Mouse (Mus musculus) olfactory bulb, adult 2 months (tissue): ENCODE measurements around the gene Tll2. TPM values are rescaled to one million over a fixed set of nuclear protein-coding genes. Genes with fewer than 3 reads are reported as not detected.

ENCODE experiments used
- H3K27ac ChIP-seq: fragments of 200-500 bp; 2 replicates; pipeline ENCODE4 v1.5.1; 2012; ENCODE audit warnings: low read depth, low read length; ENCODE audit not compliant: insufficient read depth
- H3K4me1 ChIP-seq: fragments of 200-500 bp; 2 replicates; pipeline ENCODE4 v1.6.1; 2012; ENCODE audit warnings: low read length; ENCODE audit not compliant: control insufficient read depth, insufficient read depth
- H3K4me3 ChIP-seq: fragments of 200-500 bp; 2 replicates; pipeline ENCODE4 v1.5.1; 2012; ENCODE audit warnings: mild to moderate bottlenecking, low read depth, low read length, moderate library complexity; ENCODE audit not compliant: insufficient read depth
- CTCF ChIP-seq: fragments of 200-500 bp; IDR thresholded peaks from 2 replicates; pipeline ENCODE4 v1.5.1; 2012; ENCODE audit warnings: low read depth, mild to moderate bottlenecking, low read length, moderate library complexity; ENCODE audit not compliant: insufficient read depth
- POLR2A ChIP-seq: fragments of 200-500 bp; IDR thresholded peaks from 2 replicates; pipeline ENCODE4 v1.6.1; 2012; ENCODE audit warnings: mild to moderate bottlenecking, low read depth, low read length, moderate library complexity; ENCODE audit not compliant: insufficient read depth
- WGBS: fragments of 180-500 bp; shearing (Covaris S2); methylation state at CpG from one replicate; pipeline ENCODE4 v1.1.7; 2018; 5-methylcytosine and 5-hydroxymethylcytosine counted together
- polyA plus RNA-seq: library from polyadenylated mRNA; stranded (reverse); fragments of >200 nt; gene quantifications from 2 replicates; pipeline ENCODE4 v1.2.4, GENCODE M21; 2012; ENCODE audit warnings: low replicate concordance; ENCODE audit not compliant: missing spikeins, insufficient read depth, insufficient read length

The Tll2 gene
- polyA plus RNA-seq, 1 experiment: not detected

DNA sequence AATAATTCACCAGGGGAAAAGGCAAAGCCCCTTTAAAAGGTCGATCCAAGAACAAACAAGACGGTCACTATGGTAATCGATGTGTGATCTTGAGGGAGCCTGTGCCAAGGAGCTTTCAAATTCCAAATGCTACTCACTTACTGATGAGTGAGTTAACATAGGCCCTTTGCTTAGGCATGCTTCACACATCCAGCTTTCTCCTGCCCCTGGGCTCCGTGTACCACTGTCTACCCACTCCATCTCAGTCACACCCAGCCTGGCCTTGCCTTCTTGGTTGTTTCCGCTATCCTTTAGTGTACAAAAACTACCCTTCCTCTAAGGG lies 40.8 kb downstream of the Tll2 start:
- H3K4me1 ChIP-seq: peaks cover 4% of the 10 kb centered on the region
- 56% methylated on average over 5 of the region's 5 CpGs for WGBS
- TF ChIP-seq CTCF: no peak
- TF ChIP-seq POLR2A: no peak

DNA sequence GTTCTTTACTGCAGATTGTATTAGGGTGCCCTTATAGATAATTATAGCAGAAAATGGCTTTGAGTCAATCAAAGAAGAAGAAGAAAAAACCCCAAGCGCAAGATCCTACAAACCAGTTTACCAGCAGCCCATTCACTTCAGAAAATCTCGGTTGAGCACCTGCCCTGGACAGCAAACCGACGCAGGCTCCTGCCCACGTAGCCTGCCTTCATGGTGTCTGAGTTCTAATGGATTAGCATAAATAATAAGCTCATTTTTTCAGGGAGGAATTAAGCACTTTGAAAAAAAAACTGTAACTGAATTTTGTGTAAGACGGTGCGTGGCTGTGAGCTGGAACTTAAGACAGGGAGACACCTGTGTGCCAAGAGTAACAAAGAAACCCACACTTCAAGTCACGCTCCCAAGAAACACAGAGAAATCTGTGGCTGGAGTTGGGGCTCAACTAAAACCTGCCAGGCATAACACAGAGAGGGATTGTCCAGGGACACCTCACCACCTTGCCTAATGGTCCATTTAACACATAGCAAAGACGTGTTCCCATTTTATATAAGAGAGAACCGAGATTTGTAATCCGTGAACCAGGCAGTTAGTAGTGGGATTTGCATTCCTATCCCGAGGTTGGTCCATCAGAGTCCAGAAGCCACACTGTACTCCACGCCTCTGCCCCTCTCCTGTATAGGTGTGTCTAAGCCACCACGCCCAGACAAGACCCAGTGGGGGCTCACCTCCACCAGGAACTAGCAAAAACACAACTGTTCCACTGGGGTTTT lies 41.3 kb downstream of the Tll2 start:
- Histone ChIP-seq H3K27ac (no peak overlapping the region), H3K4me1 (peaks cover 4% of the 10 kb centered on the region), H3K4me3 (no peak overlapping the region)
- WGBS: 36% methylated on average over 14 of the region's 14 CpGs
- no peak for TF ChIP-seq CTCF
- no peak for TF ChIP-seq POLR2A

More for the DNA sequence above, 40.8 kb downstream of the Tll2 start:
- Histone ChIP-seq H3K27ac (no peak overlapping the region), H3K4me3 (no peak overlapping the region)

DNA sequence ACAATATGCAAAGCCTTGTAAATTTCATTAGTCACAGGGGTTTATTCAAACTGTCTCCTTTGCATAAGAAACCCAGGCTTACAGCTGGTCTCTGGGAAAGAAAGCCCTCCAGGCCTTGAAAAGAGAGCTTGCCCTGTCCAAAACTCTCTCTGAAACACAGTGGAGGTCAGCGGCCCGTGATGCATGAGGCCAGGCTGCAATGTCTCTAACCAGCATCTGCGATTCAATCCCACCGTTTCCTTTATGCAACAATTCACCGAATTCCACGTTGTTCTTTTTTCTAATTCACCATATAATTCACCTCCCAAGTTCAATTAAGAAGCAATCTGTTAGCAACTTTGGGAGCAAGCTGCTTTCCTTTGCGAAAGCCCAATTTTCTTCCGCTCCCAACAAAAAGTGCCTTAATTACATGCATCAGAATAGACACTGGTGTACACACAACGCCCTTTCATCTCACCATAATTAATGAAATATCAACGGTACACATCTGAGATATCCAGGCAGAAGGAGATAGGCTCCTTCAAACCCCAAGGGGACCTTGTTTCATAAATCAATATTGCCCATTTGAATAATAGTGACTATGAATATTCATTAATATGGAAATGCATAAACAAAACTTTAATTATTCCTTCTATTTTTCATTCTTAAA lies 42.1 kb downstream of the Tll2 start:
- TF ChIP-seq CTCF: no peak
- no peak for TF ChIP-seq POLR2A
- Histone ChIP-seq H3K4me1 (peaks cover 4% of the 10 kb centered on the region), H3K27ac (no peak overlapping the region), H3K4me3 (no peak overlapping the region)
- 22% methylated on average over 10 of the region's 10 CpGs for WGBS

DNA sequence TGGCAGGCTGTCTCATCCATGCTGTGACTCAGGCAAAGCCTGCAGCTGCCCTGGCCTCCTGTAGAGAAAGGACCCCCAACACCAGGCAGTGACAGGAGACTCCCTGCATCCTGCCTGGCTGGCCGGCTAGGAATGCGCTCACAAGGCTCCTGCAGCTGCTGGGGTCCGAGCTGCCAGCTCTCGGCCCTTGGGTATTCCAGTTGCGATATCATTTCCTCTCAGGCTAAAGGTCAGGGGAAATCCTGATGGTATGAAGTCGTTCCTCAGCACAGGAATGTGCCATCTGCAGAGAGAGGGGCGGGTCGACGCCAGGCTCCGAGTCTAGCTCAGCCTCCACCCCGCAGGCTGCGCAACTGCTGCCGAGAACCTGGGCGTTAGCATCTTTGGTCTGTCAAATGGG lies 46.2 kb downstream of the Tll2 start:
- TF ChIP-seq POLR2A (no peak), CTCF (no peak)

DNA sequence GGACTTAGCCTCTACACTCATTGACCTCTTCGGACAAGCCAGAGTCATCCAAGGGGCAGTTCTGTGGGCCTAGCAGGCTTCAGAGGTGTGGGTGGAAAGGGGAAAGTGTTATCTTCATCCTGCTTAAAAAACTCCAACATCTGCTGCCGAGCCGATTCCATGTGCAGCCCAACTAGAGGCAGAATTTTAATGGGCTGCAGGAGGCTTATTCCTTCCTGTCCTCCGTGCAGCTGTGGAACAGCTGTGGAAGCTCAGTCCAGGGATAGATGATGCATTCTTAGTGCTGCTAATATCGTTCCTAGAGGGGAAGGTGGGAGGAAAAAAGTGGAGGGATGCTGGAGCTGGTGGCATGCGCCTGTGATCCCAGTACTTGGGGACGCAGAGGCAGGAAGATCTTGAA lies 52.0 kb downstream of the Tll2 start:
- no peak for TF ChIP-seq POLR2A
- no peak for TF ChIP-seq CTCF
- 74% methylated on average over 7 of the region's 7 CpGs for WGBS

More for the DNA sequence above, 46.2 kb downstream of the Tll2 start:
- H3K27ac ChIP-seq: no peak overlapping the region
- no peak overlapping the region for H3K4me3 ChIP-seq
- WGBS: 60% methylated on average over 14 of the region's 14 CpGs
- peaks cover 4% of the 10 kb centered on the region for H3K4me1 ChIP-seq

GRCm38 (mm10) chr19:41152462-41152861 lies 54.2 kb downstream of the Tll2 start:
- no peak overlapping the region for H3K27ac ChIP-seq
- TF ChIP-seq CTCF (no peak), POLR2A (no peak)
- 84% methylated on average over 4 of the region's 4 CpGs for WGBS
- H3K4me3 ChIP-seq: no peak overlapping the region
- H3K4me1 ChIP-seq: no peaks in the 10 kb centered on the region

More for the DNA sequence above, 52.0 kb downstream of the Tll2 start:
- H3K4me3 ChIP-seq: no peak overlapping the region
- H3K27ac ChIP-seq: no peak overlapping the region
- H3K4me1 ChIP-seq: no peaks in the 10 kb centered on the region

- TF ChIP-seq POLR2A: no peak
- TF ChIP-seq CTCF: no peak
- Histone ChIP-seq H3K4me1 (no peaks in the 10 kb centered on the region), H3K4me3 (no peak overlapping the region), H3K27ac (no peak overlapping the region)
- 96% methylated on average over 3 of the region's 3 CpGs for WGBS
Observed at GRCm38 (mm10) chr19:41152016-41152370, 54.6 kb downstream of the Tll2 start.

- TF ChIP-seq POLR2A (no peak), CTCF (no peak)
- H3K4me3 ChIP-seq: no peak overlapping the region
- 83% methylated on average over 7 of the region's 7 CpGs for WGBS
- H3K4me1 ChIP-seq: no peaks in the 10 kb centered on the region
- H3K27ac ChIP-seq: no peak overlapping the region
Observed at GRCm38 (mm10) chr19:41151321-41152015, 55.2 kb downstream of the Tll2 start.

DNA sequence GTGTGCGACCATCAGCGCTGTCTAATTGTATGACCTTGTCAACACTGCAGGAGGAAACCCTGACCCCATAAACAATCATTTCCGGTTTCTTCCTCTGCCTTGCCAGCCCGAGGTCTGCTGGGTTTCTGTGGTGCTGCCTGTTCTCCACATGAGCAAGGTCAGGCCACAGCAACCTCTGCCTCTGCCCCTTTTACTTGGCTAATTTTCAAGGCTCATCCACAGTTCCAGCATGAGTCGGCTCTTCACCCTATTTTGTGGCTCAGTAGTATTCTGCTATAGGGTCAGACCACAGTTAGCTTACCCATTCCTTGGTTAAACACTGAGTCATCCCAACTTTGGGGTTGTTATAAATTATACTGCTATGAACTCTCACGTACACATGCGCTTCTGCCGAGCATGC lies 65.7 kb downstream of the Tll2 start:
- H3K27ac ChIP-seq: no peak overlapping the region
- no peak overlapping the region for H3K4me3 ChIP-seq
- TF ChIP-seq POLR2A (no peak), CTCF (no peak)
- H3K4me1 ChIP-seq: no peaks in the 10 kb centered on the region
- 89% methylated on average over 8 of the region's 8 CpGs for WGBS
